Mouse (Mus musculus): Measurements from ENCODE around the gene Brd3os.

Brd3os gene

DNA sequence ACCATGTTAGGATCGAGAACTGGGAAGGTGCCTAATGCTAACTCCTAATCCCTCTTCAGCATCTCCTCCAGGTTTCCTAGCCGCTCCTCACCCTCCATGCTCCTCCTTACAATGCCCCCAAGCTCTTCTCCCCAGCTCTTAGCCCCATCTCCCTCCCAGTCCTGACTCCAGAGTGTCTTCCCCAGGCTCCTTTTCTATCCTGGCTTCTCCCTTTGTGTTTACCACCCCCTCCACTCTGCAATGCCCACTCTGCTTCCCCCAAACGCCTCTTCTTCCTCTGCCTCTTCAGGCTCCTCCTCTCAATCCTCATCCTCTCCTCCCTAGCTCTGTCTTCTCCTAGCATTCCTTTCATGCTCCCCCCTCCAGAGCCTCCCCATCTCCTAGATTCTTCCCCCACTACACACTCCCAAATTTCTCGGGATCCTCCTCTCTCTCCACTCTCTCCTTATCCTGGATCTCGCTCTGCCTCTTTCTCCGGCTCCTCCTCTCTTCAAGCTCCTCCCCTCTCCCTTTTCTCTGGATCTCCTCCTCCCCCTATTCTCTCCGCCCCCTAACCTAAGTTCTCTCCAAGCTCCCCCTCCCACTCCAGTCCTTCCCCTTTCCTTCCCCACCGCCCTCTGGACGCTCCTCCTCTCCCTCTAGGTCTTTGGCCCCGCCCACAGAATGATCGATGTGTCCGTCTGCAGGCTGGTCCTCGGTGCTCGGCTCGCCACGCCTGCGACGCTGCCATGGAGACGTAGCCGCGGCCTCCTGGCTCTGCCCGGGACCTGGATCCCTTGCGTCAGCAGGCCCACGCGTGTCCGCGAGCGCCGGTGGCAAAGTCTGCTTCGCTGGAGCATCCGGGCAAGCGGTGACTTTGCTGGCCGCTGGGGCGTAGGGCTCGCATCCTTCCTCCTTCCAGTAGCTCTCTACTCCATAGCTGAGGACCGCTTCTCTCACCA is at the start of gene Brd3os:
TSS of gene Brd3os (plus strand) at position 558 of the 941 bp plus-strand sequence.
- peak; percentile 82 to 94 for DNase-seq (ENCODE audit: low spot score in 2 of 2)

DNA sequence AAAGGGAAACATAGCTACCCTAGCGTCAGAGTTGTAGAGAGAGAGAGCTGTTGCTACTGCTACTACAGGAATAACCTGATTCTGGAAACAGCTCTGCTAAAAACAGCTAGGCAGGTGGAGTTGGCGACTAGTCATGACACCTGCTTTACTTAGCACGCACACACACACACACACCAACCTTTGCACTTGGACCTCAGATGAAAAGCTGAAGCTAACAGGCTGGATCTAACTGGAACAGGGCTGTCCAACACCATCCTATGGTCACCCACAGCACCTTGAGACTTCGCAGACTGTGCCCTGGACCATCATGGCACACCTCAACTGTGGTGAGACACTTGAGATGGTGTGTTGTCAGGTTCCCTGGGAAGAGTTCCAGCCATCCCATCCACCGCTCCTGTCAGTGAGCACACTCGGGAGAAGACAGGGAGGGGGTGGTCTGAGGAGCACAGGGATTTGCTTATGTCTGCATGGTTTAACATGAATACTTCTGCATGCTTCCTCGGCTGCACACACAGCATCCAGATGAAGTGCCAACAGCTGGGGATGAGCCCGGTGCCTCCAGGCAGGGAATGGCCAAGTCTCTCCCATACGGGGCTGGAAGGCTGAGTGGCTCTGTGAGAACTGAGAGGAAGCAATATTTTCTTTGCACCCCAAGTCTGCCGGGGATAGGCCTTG is 47.8 kb upstream of the Brd3os start:
- no peak for DNase-seq (ENCODE audit: low spot score in 2 of 2)

DNA sequence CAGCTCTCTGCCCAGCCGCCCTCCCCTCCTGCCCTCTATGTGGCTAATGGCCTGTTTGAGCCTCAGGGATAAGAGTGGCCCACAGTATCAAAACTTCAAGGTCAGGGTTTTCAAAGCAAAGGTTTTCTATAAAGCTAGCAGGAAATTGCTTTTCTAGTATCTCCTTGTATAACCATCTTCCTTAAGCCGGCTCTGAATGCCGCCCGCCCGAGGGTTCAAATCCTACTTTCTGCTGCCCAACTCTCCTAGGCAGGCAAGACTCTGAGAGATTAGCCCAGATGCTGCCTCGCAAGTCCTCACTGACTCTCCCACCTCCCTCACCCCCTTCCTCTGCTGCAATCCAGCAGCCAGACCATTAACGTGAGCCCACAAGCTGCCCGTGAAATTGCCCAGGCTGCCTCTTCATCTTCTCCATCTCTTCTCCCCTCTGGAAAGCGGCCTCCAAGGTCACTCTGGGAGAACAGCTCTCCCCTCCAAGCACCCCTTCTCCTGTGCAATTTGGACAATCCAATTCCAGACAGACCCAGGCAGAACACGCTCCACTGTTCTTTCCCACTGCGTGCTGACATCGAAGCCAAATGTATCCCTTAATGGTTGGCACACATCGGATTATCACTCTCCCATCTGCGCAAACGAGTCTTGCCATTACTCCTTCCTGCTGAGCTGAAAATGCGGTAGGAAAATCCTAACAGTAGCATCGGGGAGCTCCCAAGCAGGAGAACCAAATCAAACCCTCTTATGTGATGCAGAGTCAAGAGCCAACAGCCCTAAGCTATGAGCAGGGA is 45.3 kb upstream of the Brd3os start:
- peak in 1 of 2 experiments; percentile 26 for DNase-seq (ENCODE audit: low spot score in 2 of 2)

DNA sequence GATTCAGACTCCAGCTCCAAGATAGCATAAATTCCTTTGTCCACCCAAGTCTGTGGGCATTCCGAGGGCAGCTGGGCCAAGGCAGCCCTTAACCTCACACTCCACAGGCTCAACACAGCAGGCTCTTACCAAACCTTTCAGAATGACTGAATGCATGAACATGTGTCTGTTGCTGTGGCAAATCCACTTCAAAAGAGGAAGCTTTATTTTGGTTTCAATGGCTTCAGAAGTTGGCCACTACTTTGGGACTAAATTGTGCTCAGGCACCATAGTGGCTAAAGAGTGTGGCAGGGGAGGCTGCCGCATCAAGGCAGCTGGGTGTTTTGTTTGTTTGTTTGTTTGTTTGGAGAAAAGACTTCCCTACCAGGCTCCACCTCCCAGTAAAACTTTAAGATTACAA is 42.0 kb upstream of the Brd3os start:
- DNase-seq (ENCODE audit: low spot score in 2 of 2), result no peak

DNA sequence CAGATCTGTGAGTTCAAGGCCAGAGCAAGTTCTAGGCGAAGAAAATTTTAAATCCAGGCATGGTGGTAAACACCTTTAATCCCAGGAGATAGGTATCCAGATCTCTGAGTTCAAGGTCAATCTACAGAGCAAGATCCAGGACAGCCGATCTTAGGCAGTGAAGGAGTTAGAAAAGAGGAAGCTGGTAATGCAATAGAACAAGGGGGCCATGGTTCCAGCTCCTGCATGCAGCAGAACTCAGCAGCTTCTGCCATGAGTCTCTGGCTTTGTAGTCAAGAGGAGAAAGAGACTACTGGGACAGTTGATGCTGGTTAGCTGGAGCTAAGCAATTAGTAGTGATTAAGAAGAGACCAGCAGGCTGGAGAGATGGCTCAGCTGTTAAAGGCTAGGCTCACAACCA is 40.6 kb upstream of the Brd3os start:
- DNase-seq (ENCODE audit: low spot score in 2 of 2), result no peak

DNA sequence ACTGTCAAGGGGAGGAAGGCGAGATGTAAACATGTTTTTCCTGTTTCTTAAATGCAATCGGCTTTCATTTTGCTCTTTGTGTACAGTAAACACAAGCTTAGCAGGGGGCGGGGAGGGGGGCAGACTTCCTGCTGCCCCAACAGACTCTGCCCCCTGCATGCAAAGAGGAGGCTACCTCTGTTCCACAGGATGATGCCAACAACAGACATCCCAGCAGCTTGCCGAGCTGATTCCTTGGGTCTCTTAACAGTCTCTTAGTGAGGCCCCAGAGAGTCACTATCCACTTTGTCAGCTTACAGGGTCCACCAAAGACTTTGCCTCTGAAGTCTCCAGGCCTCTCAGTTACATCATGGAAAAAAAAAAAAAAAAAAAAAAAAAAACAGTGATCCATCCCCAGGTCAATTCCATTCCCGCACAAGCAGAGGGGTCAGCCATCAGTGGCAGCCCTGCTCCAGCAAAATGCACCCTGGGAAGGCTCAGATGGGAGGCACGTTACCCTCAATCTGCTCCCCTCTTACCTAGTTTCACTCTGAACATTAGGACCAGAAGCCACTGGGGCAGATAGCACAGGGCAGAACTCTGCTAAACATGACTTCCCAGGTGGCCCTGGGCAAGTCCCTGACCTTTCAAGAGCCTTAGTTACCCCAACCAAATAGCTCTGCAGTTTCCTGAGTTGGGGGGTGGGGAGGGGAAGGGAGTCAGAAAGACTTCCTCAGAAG is 37.6 kb upstream of the Brd3os start:
- DNase-seq (ENCODE audit: low spot score in 2 of 2), result no peak

DNA sequence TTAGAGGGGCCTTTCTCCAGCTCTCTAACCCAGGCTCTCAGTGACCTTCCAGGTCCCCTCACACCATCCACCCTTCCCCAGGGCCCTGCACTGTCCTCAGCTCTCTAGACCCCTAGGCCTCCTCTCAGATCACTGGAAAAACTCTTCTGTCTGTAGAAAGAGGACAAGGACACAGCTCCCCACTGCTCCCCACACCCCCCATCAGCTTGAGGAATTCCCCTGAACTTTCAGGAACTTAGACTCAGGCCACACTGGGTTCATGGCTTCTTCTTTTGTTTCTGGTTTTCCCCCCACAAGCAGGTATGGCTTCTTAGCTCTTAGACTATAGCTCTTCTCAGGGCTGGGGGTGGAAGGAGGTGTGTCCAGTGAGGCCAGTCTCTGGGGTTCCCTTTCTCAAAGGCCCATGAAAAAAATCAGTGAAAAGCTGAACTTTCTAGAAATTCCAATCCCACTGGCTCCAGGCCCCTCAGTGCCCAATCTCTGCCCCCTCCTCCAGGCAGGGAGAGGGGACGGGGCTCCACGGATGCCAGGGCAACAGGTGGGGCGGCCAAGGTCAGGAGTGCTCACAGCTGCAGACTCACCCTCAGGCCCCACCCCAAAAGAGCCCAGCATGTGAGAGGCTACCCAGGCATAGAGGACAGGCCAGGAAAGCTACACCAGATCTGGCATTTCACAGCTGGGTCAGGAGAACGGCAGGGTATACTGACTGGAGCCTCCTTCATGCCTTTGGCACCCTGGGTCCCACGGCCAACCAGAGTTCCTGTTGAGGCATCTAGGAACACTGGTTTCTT is 36.8 kb upstream of the Brd3os start:
- no peak for DNase-seq (ENCODE audit: low spot score in 2 of 2)

DNA sequence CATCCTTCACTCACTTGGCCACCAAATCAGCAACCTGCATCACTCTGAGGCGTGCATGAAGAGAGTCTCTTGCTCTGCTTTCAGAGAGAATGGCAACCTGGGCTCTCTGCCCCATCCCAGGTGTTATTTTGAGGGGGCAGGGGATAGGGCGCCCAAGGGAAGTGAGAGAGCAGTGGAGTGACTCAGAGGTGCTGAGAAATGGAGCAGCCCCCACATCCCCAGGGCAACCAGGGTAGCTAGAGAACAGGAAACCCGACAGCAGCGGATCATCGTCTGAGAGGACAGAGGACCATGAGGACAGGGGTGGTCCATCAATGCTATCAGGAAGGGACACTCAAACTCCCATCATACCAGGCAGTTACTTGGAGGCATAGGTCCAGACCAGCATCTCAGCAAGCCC is 35.2 kb upstream of the Brd3os start:
- no peak for DNase-seq (ENCODE audit: low spot score in 2 of 2)

DNA sequence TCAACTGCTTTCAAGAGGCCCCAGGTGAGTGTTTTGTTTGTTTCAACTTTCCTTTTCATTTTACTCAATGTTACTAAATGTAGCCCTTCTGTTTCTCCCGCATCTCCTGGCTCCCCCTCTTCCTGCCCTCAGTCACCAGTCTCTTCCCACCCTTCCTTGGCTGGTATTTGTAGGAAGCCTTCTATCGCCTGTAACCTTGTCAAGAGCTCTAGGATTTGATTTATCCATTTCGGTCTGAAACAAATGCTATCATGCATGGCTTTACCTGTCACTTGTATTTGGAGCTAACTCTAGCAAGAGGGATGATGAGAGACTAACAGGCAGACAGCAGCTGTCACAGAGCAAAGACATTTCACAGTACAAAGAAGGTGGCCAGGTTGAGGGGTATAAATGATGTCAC is 33.9 kb upstream of the Brd3os start:
- no peak for DNase-seq (ENCODE audit: low spot score in 2 of 2)

DNA sequence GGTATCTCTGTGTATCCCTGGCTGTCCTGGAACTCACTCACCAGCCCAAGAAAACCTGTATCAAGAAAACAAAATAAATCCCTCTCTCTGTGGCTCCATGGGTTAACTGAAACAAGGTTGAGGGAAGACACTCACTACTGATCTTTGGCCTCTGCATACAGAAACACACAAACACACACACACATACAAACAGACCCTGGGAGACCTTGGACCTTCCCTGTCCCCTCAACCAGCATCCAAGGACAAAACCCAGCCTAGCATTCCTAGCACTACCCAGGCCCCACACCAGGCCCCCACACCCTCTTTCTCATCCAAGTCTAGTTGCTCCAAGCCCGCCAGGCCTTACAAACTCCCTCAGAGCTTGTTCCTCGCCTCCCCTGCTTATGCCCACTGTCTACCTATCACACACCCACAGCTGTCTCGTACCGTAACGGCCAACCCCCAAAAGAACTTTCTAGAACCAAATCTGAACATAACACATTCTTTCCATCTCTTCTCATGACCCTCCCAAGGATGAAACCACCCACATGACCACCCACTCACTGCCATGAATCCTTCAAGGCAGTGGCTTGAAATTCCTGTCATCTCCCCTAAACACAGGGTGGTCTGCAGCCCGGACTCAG is 31.5 kb upstream of the Brd3os start:
- no peak for DNase-seq (ENCODE audit: low spot score in 2 of 2)

DNA sequence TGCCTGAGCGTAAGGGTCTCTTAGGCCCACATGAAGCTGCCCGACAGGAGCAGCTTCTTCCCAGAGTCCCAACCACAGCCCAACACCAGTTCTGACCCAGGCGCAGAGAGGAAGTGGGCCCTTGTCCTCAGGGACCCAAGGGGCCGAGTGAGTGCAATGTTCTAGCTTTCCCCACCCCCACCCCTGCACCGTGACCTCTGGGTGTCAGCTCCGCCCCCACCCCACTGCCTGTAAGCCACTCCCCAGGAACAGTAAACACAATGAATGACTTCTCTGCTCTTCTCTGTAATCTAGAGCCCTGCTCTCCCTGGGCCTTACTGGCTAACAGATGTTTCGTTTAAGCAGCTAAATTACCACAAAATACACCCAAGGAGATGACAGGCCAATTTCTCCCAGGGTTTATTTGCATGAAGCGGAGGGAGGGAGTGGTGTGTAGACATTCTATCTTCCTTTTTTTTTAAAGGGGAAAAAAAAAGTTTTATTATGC is 30.4 kb upstream of the Brd3os start:
- DNase-seq (ENCODE audit: low spot score in 2 of 2), result no peak

DNA sequence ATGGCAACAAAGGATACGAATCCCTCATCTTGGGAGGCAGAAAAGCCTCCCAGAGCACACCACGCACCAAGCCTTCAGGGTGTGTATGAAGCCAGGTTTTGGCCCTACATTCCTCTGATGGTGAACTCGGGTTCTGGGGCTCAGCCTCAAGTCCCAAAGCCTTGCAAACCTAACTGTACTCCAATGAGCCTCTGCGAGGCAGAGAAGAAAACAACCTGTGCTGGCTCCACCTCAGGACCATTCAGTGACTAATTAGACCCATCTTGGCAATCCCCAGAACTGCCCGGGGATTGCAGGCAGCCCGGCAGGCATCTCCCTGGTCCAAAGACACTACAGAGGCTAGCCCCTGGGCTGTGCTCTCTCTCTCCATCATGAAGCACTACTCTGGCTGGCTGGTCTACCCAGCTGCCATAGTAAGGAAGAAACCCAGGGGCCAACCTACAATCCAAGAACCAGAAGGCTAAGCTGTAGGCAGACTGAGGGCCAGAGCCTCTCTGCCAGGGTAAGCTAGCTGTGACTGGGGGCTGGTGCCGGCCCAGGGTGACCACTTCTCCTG is 29.8 kb upstream of the Brd3os start:
- no peak for DNase-seq (ENCODE audit: low spot score in 2 of 2)

DNA sequence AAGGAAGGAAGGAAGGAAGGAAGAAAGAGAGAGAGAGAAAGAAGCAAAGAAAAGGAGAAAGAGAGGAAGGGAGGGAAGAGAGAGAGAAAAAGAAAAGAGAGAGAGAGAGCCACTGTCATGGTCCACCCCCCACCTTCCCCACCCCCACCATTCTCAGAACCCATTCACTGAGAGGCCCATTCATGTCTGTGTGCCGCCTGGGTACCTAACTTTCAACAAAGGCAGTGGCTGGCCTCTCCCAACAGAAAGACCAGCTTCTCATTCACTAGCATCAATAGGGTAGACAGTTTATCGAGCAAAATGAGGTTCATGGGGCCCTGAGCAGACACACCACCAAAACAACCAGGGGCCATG is 28.6 kb upstream of the Brd3os start:
- no peak for DNase-seq (ENCODE audit: low spot score in 2 of 2)

DNA sequence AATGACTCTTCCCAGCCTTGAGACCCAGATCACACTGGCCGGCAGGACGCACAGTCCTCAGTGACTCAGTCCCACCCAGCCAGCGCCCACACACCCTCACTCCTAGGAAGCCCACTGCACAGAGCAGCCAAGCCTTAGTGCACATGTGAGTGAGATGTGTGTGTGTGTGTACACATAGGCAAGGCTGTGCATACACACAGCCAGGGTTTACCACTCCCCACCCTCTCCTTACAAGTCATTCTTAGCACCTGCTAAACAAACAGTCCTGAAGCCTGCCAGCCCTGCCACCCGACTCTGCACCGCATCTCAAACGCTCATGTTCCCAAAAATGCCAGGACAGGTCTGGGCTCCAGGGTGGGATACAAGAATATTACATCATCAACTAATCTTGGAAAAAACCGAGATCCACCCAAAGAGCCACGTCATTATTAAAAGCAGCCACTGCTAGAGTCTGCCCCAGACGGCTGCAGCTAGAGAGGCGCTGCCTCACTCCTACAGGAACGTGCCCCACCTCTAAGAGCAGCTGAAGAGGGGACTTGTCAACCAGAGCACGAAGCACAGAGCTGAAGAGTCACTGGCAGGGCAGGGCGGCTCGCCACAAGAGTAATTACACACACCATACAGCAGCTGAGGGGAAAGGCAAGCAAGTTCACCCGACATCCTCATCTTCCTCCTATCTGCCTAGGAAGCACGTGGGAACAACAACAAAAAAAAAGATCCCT is 28.0 kb upstream of the Brd3os start:
- no peak for DNase-seq (ENCODE audit: low spot score in 2 of 2)

DNA sequence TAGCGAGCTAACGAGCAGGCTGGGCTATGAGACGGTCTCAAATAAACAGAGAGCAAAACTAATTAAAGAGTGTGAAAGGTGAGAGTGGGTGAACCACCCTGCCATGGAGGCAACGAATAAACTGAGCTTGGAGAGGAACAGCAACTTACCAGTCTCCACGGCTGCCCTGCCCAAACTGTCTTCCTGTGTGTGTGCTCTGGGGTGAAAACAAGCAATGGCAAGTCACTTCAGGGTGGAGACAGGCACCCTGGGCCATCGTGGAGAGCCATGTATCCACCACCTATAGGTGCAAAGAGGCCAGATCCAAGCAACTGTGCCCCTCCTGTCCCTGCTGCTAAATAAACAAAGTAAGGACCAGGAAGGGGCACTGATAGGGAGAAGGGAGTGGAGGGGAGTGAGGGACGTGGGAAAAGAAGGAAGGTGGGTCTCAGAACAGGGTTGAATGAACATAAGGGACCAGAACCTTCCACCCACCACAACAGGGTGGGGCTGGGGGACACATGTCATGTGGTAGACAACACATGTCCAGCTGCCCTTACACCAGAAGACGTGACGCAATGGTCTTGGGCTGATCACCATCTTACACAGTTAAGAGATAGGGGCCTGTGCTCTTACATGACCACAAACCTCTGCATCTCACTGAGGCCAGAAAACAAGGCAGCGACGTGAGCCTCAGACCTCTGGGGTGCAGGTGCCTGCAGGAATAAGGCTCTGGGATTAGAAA is 26.9 kb upstream of the Brd3os start:
- no peak for DNase-seq (ENCODE audit: low spot score in 2 of 2)

DNA sequence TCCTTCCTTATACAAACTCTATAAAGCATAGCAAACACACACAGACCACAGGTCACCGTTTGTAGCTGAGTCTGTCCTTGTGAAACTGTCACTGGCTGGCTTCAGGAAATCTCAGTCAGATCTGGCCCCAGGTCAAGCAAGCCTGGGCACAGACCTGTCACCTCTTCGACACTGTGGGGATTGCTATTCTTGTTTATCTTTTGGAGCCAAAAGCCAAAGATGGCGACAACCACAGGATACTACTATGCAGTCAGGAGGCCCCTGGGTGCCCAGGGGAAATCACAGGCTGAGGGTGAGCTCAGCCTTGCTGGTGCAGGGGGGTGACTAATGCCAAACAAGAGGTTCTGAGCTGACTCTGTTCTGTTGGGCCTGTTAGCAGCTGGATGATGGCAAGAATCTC is 25.7 kb upstream of the Brd3os start:
- DNase-seq (ENCODE audit: low spot score in 2 of 2), result no peak

DNA sequence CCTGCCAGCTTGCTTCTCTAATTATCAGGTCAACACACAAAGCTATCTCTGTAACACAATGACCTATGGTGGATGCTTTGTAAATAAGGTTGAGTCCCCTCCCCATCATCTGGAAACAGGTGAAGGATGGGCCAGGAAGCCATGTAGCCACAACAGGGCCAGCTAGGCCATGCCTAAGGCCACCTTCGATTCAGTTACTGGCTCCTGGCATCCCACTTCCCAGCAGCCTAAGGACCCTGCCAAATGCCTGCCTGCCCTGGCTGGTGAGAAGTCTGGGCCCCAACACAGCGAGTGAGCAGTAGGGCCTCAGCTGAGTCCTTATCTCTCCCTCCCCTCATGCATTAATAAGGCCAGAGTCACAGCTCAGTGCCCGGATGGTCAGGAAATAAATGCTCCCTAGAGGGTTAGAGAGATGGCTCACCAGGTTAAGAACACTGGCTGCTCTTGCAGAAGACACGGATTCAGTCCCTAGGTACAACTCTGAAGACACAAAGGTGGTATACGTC is 24.4 kb upstream of the Brd3os start:
- no peak for DNase-seq (ENCODE audit: low spot score in 2 of 2)

DNA sequence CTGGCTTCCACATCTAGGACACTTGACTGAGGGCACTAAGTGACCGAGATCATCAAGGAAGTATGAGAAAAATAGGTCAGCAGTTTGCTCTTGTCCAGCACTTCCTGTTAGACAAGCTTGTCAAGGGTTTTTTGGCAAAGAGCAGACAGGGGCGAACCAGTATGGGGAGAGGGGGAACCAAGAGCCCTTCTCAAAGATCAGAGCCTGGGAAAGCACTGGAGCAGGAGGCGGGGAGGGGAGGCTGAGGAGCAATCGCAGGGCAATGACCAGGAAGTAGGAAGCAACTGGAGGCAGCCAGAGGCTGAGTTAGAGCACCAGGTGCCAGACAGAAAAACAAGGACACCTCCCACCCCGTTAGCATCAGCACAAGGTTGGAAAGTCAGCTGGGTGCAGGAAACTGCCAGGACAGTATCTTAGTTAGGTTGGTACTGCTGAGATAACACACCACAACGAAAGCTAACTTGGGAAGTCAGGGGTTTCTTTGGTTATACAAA is 23.5 kb upstream of the Brd3os start:
- no peak for DNase-seq (ENCODE audit: low spot score in 2 of 2)

All from cerebellum, postnatal 4 days (tissue).